23 mouse cellular contexts compared by ENCODE assay signal in the genomic region with DNA sequence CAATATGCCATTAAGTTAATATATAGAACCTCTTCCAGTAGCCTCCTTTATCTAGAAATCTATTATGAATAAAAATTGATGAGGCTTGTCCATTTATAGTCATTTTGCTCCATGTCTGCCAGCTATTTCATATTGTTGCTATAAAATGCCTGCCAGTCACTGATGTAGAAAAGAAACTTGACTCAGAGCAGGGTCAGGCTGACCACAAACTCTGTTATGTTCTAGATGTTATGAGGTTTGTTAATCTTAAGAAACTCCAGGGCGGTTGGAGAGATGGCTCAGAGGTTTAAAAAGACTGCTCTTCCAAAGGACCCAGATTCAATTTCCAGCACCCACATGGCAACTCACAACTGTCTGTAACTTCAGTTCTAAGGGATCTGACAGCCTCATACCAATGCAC. TPM values are rescaled to one million over a fixed set of nuclear protein-coding genes. Genes with fewer than 3 reads are reported as not detected.
A peak's percentile ranks its signal among the peaks of the same experiment; 100 is the strongest.
DNase-seq lines count a peak whose midpoint lies in the region; ATAC-seq and TF ChIP-seq lines count a peak whose summit lies in the region.
"Had no signal": no experiment of that assay in that cellular context is flagged by ENCODE, and none has a peak within 500 bp of the region (broad histone marks: within the 10 kb centered on the region; RNA-seq: fewer than 3 reads in every experiment).

No protein-coding gene starts in this region.

- no peaks in the 10 kb centered on the region for H3K27me3 ChIP-seq in midbrain, embryonic 11.5 days (ENCODE audit: control insufficient read depth, insufficient read depth, low read length)
- no peaks in the 10 kb centered on the region for H3K27me3 ChIP-seq in midbrain, postnatal 0 days (ENCODE audit: insufficient read depth, low read length)
- H3K27me3 ChIP-seq: CH12.LX; embryonic facial prominence, embryonic 12.5 days; forebrain, embryonic 13.5 days; forebrain, embryonic 15.5 days had no signal

- no peaks in the 10 kb centered on the region for H3K9me3 ChIP-seq in midbrain, embryonic 11.5 days (ENCODE audit: control insufficient read depth, low read length)
- no peaks in the 10 kb centered on the region for H3K9me3 ChIP-seq in midbrain, postnatal 0 days (ENCODE audit: low read length)
- H3K9me3 ChIP-seq: embryonic facial prominence, embryonic 10.5 days; embryonic facial prominence, embryonic 12.5 days; forebrain, embryonic 13.5 days; forebrain, embryonic 15.5 days; G1E had no signal

- 88% methylated on average over 1 of the region's 1 CpGs for WGBS in midbrain, embryonic 11.5 days
- WGBS in midbrain, postnatal 0 days = 94% methylated on average over 1 of the region's 1 CpGs

- no peak overlapping the region for H3K9ac ChIP-seq in midbrain, embryonic 11.5 days (ENCODE audit: low read length)
- no peak overlapping the region for H3K9ac ChIP-seq in midbrain, postnatal 0 days (replicated peaks; ENCODE audit: low read length, poor library complexity, severe bottlenecking)
- H3K9ac ChIP-seq: embryonic facial prominence, embryonic 12.5 days; forebrain, embryonic 13.5 days; forebrain, embryonic 15.5 days; forebrain, postnatal 0 days had no signal

- no peak for TF ChIP-seq CTCF in midbrain, postnatal 0 days (IDR thresholded peaks at IDR 0.05)

- H3K36me3 ChIP-seq in midbrain, embryonic 11.5 days (ENCODE audit: control insufficient read depth, insufficient read depth, low read length) = peaks cover 13% of the 10 kb centered on the region
- peaks cover 9% of the 10 kb centered on the region for H3K36me3 ChIP-seq in midbrain, postnatal 0 days (ENCODE audit: insufficient read depth, low read length)
- H3K36me3 ChIP-seq: G1E had no signal

- no peak for ATAC-seq in midbrain, embryonic 11.5 days (ENCODE audit: low FRiP score)
- no peak for ATAC-seq in midbrain, postnatal 0 days (ENCODE audit: low FRiP score)
- ATAC-seq: activated CD4-positive, CD25-positive, alpha-beta regulatory T cell, adult 4 months; CD4-positive, CD25-positive, alpha-beta regulatory T cell, adult 4 months; forebrain, embryonic 13.5 days; forebrain, embryonic 15.5 days; forebrain, postnatal 0 days had no signal

- DNase-seq in midbrain, embryonic 11.5 days (ENCODE audit: low spot score, missing footprints) = peak; percentile 37
- DNase-seq in midbrain, postnatal 0 days (ENCODE audit: low spot score) = no peak
- DNase-seq in Muller cell, postnatal 12 days (ENCODE audit: inconsistent ontology term) = peak; percentile 65
- no peak for DNase-seq in lung, adult 18-20 months
- DNase-seq in urinary bladder, postnatal 14 days (ENCODE audit: low spot score) = no peak
- DNase-seq: adrenal gland, adult 8-10 months; adrenal gland, postnatal 14 days; adrenal gland, postnatal 36 days; B cell, adult 2 months; cerebellum, adult 11-12 months; cerebellum, adult 2 months; cerebellum, adult 9-10 months; cerebellum, postnatal 10 days; cerebellum, postnatal 25 days; forebrain, postnatal 0 days had no signal

- no peak overlapping the region for H3K27ac ChIP-seq in midbrain, embryonic 11.5 days (ENCODE audit: low read depth, low read length)
- no peak overlapping the region for H3K27ac ChIP-seq in midbrain, postnatal 0 days (ENCODE audit: low read depth, low read length)
- H3K27ac ChIP-seq: embryonic facial prominence, embryonic 10.5 days; embryonic facial prominence, embryonic 12.5 days; forebrain, embryonic 13.5 days; forebrain, embryonic 15.5 days had no signal

- no peaks in the 10 kb centered on the region for H3K4me1 ChIP-seq in midbrain, embryonic 11.5 days (ENCODE audit: control insufficient read depth, insufficient read depth, low read length)
- no peaks in the 10 kb centered on the region for H3K4me1 ChIP-seq in midbrain, postnatal 0 days (ENCODE audit: insufficient read depth, low read length)
- H3K4me1 ChIP-seq: embryonic facial prominence, embryonic 10.5 days; embryonic facial prominence, embryonic 12.5 days; forebrain, embryonic 13.5 days; forebrain, embryonic 15.5 days had no signal

- H3K4me3 ChIP-seq in midbrain, embryonic 11.5 days (ENCODE audit: low read depth, low read length) = no peak overlapping the region
- no peak overlapping the region for H3K4me3 ChIP-seq in midbrain, postnatal 0 days (ENCODE audit: low read depth, low read length)
- H3K4me3 ChIP-seq: embryonic facial prominence, embryonic 10.5 days; embryonic facial prominence, embryonic 12.5 days; forebrain, embryonic 13.5 days; forebrain, embryonic 15.5 days had no signal

- no peak overlapping the region for H3K4me2 ChIP-seq in midbrain, embryonic 11.5 days
- H3K4me2 ChIP-seq in midbrain, postnatal 0 days (ENCODE audit: low read depth, low read length, poor library complexity, severe bottlenecking) = no peak overlapping the region
- H3K4me2 ChIP-seq: embryonic facial prominence, embryonic 12.5 days; forebrain, embryonic 13.5 days; forebrain, embryonic 15.5 days had no signal

RNA-seq across cellular contexts. Expression of gene Mmrn2, which starts 45.8 kb away (rescaled TPM):
- polyA plus RNA-seq in midbrain, embryonic 11.5 days (2014; fragmentation: Nextera tagmentation; extraction: Ambion mirVana) = 4.7 and 5.3 TPM in 2 replicates
- total RNA-seq in midbrain, postnatal 0 days (2014; rRNA removed) = 2.9 TPM in 2 replicates
- 2.1 and 2.6 TPM in 2 replicates for polyA plus RNA-seq in midbrain, postnatal 0 days (2015; fragmentation: Nextera tagmentation; extraction: Ambion mirVana)
- total RNA-seq: CH12.LX had no signal
- polyA plus RNA-seq: activated CD4-positive, CD25-positive, alpha-beta regulatory T cell, adult 4 months had no signal

RNA-seq across cellular contexts. Expression of gene Sncg, which starts 46.5 kb away (rescaled TPM):
- polyA plus RNA-seq in midbrain, embryonic 11.5 days (2014; fragmentation: Nextera tagmentation; extraction: Ambion mirVana) = 65.7 and 67.3 TPM in 2 replicates
- 14.3 and 22.3 TPM in 2 replicates for total RNA-seq in midbrain, postnatal 0 days (2014; rRNA removed)
- polyA plus RNA-seq in midbrain, postnatal 0 days (2015; fragmentation: Nextera tagmentation; extraction: Ambion mirVana) = 26.1 and 36.8 TPM in 2 replicates
- polyA plus RNA-seq: activated CD4-positive, CD25-positive, alpha-beta regulatory T cell, adult 4 months; CD4-positive, CD25-positive, alpha-beta regulatory T cell, adult 4 months; G1E had no signal

Comparison
In these comparisons a context has a peak if more than half of its experiments do, and no peak if none do; other contexts are left out.
1. DNase-seq: peak in midbrain, embryonic 11.5 days (single experiment) and Muller cell, postnatal 12 days (single experiment); none in midbrain, postnatal 0 days (single experiment), lung, adult 18-20 months (0 of 2) and urinary bladder, postnatal 14 days (single experiment).